Mouse (Mus musculus): ENCODE measurements around the gene Dusp9.

- TF ChIP-seq POLR2A (IDR thresholded peaks at IDR 0.05; ENCODE audit: insufficient read length, low read depth) (no peak), SRF (IDR thresholded peaks at IDR 0.05; ENCODE audit: control insufficient read depth, insufficient read length, low read depth) (no peak), POLR2AphosphoS2 (IDR thresholded peaks at IDR 0.05; ENCODE audit: insufficient read length, low read depth) (no peak), USF1 (IDR thresholded peaks at IDR 0.05; ENCODE audit: low read depth) (no peak)
Observed at GRCm38 (mm10) chrX:73595297-73595938, 43.8 kb upstream of the Dusp9 start.
